Mouse (Mus musculus): ENCODE data around the gene Tnfsf12.
"Not testable (repeated sequence)": the region's sequence is repeated elsewhere in the genome, so short reads cannot be mapped to it uniquely, and the experiment has no call there.

The Tnfsf12 gene

DNA sequence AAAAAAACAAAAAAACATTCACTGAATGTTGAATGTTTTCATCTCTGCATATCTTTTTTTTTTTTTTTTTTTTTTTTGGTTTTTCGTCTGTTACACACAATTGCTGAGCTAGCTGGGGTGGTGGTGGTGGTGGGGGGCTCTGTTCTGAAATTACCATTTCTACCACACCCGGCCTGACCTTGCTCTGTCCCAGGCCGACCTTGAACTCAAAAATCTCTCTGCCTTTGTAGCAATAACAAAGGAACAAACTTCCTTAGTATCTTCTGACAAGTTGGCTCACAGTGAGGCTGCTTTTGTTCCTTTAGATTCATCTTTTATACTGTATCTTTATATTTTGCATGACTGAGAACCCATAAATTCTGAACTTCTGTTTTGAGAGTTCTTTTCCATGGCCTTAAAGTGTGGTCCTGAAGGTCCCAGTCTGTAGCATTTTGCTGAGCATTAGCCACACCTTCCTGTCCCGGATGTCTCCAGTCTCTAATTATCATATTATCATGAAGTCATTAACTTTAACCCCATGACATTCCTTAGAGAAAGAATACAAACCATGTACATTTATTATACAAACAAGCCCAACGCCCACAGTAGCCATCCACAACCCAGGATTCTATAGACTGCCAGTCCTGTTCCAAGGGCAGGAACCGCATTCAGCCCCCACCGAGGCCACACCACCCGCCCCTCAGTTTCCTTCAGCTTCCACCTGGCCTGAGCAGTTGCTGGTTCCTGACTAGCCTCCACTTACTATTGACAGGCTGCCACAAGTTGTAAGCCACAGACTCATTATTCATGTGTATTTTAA lies 8.4 kb upstream of the Tnfsf12 start:
- no peak for DNase-seq

GRCm38 (mm10) chr11:69703381-69703780 lies 7.7 kb upstream of the Tnfsf12 start:
- not testable (repeated sequence) for DNase-seq

- not testable (repeated sequence) for DNase-seq
Observed at GRCm38 (mm10) chr11:69702886-69703285, 7.2 kb upstream of the Tnfsf12 start.

GRCm38 (mm10) chr11:69699595-69699994 lies 3.9 kb upstream of the Tnfsf12 start:
- DNase-seq, result no peak

- DNase-seq, result no peak
Observed at GRCm38 (mm10) chr11:69698574-69698973, 2.9 kb upstream of the Tnfsf12 start.

GRCm38 (mm10) chr11:69697396-69697795 lies 1.7 kb upstream of the Tnfsf12 start:
- DNase-seq, result no peak

DNA sequence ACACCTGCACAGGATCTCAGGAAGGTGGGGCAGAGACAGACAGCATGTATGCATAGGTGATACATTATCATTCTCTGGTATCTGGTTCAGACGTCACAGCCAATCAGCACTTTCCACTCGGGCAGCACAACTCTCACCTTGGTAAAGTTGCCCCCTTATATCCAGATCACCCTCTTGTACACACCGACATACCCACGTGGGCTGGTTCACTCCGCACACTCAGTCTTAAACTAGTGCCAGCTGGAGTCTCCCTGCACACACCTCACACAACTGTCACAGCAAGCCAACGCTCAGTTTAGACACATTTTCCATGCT lies 646 bp downstream of the Tnfsf12 start:
- DNase-seq, result no peak

GRCm38 (mm10) chr11:69693421-69693965 lies 2.2 kb downstream of the Tnfsf12 start:
- no peak for DNase-seq

- no peak for DNase-seq
Observed at GRCm38 (mm10) chr11:69692863-69693262, 2.8 kb downstream of the Tnfsf12 start.

DNA sequence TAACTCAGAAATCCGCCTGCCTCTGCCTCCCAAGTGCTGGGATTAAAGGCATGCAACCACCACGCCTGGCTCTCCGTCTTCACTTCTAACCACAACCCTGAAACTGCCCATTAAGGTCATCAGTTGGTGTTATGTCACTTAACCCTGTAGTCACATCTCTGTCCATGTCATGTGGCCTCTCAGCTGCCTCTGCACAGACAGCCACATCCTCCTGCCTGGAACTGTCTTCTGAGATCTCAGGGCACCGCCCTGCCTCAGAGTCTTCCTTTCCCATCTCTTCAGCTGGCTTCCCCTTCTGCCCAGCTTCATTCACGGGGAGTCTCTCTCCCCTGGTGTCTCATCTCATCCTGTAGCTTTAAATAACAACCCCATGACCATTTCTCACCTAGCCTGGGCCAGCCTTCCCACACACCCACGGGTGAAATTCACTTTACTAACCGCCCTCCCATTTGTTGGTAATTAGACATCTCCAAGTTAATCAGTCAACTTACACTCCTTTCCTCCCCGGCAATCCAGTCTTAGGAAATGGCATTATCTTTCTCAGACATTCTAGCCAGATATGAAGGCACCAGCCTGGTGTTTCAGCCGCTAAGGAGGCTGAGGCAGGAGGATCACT lies 3.3 kb downstream of the Tnfsf12 start:
- no peak for DNase-seq

GRCm38 (mm10) chr11:69689891-69690290 lies 5.8 kb downstream of the Tnfsf12 start:
- no peak for DNase-seq

DNA sequence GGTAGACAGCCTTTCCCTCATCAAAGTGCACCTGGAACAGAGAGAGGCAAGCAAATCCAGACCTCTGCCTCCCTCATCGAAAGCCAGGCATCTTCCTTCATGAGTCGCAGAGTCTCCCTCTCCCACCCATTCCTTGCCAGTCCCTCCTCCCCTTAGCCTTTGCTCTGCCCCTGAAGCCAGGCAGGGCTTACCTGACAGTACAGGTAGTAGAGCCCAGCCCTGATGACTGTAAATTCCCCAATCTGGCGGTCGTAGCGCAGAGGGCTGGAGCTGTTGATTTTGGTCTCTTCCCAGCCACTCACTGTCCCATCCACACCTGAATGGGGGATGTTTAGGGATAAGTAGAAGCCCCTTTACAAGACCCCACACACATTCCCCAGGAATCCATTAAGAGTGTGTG lies 8.6 kb downstream of the Tnfsf12 start:
- no peak for DNase-seq

- DNase-seq, result no peak
Observed at GRCm38 (mm10) chr11:69686377-69686776, 9.3 kb downstream of the Tnfsf12 start.

- DNase-seq, result peak; percentile 52
Observed at GRCm38 (mm10) chr11:69685526-69686148, 10.0 kb downstream of the Tnfsf12 start, which contains the start of gene Tnfsf13. Gene Tnfsf13, minus strand, starts transcription at chr11:69685784.

GRCm38 (mm10) chr11:69684936-69685335 lies 10.7 kb downstream of the Tnfsf12 start:
- no peak for DNase-seq

- no peak for DNase-seq
Observed at GRCm38 (mm10) chr11:69684128-69684745, 11.4 kb downstream of the Tnfsf12 start.

DNA sequence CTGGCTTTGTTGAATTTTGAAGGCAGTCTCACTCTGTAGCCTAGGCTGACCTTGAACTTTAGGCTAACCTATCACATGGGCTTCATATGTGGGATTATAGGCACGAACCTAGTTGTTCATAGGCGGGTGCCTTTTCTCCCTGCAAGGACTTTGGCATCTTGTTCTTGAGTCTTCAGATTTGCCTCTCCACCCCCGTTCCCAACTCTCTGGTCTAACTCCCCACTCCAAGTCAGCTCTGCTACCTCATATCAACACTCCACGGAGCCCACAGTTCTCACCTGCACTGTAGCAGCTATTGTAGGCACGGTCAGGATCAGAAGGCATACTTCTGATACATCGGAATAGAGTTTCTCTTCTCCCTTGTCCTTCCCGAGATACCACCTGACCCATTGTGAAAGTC lies 12.1 kb downstream of the Tnfsf12 start:
- no peak for DNase-seq

DNA sequence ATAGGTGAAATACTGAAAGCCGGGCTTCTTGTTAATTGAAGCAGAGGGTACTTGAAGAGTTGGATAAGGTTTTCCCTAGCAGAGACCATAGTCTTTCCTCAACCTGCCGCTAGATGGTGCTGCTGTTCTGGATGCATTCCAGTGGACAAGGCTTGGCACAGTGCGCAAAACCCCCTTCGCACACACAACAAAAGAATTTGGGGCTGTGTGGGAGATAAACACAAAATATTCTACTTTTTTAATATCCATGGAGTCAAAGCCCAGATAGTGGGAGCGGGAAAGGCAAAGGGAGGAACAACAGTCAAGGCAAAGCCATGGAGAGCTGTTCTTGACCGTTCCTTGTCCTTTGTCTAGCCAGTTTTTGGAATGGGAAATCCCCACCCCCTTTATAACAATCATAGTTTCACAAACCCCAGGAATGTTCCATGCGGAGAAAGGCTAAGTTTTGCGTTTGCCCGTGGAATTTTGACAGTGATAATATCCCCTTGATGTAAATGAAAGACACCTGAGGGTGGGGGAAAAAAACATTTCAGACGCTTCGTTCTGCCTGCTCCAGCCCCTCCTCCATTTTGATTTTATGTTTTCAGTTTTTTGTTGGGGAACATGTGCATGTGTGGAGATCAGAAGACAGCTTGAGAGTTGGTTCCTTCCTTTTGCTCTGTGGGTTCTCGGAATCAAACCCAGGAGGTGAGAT lies 12.7 kb downstream of the Tnfsf12 start:
- peak; percentile 86 for DNase-seq

- DNase-seq, result no peak
Observed at GRCm38 (mm10) chr11:69682209-69682839, 13.3 kb downstream of the Tnfsf12 start.

DNA sequence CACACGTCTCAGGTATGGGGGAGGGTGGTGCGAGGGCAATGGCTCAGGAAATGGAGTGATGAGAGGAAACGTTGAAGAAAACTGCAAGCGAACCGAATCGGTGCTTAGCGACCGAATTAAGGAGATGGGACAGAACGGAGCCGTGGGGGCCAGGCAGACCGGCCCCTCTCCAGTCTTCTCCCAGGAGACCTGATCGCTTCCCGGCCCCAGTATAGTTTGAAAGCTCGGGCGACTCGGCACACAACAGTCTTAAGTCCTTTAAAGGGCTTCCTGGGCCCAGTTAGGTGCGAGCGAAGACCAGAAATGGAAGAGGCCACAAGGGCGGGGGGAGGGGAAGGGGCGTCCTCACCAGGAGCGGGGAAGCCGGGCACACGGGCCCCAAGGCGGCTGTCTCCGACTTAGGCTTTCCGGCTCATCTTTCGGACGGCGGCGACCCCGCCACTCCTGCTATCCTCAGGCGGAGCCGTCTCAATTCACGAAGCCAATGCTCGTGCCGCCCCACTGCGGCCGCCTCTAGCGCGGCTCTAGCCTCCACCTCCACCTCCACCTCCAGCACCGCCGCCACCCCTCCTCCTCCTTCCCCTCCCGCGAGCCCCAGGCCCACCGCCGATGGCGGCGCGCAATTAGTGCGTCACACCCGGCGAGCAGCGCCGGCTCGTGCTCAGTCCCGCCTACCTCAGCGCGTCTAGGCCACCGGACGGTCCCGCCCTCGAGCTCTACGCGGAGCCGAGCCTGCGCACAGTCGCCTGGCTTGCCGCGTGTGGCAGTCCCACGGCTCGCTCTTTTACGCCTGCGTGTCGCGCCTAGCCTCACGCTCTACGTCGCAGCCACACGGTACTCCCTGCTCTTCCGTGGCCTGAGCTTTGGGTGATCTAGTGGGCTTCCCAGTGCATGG lies 14.1 kb downstream of the Tnfsf12 start, which contains the start of gene Senp3:
TSS of gene Senp3 (minus strand) at position 771 of the 895 bp plus-strand sequence.
- DNase-seq, result peak; percentile 98

Measured in right cerebral cortex, adult 18-20 months (tissue).